Comparison of ENCODE assay signal across 30 mouse cellular contexts in genomic region chr10:117414726-117415125, GRCm38 (mm10). TPM values are rescaled to one million over a fixed set of nuclear protein-coding genes. Genes with fewer than 3 reads are reported as not detected.
A peak's percentile ranks its signal among the peaks of the same experiment; 100 is the strongest.
DNase-seq lines count a peak whose midpoint lies in the region; ATAC-seq and TF ChIP-seq lines count a peak whose summit lies in the region.
"Had no signal": no experiment of that assay in that cellular context is flagged by ENCODE, and none has a peak within 500 bp of the region (broad histone marks: within the 10 kb centered on the region; RNA-seq: fewer than 3 reads in every experiment).

No protein-coding gene starts in this region.

- no peaks in the 10 kb centered on the region for H3K27me3 ChIP-seq in liver, postnatal 0 days (ENCODE audit: insufficient read depth, low read length)
- no peaks in the 10 kb centered on the region for H3K27me3 ChIP-seq in liver, embryonic 11.5 days (replicated peaks; ENCODE audit: control insufficient read depth, insufficient read depth, low read length)
- H3K27me3 ChIP-seq: CH12.LX; embryonic facial prominence, embryonic 15.5 days had no signal

- peaks cover 24% of the 10 kb centered on the region for H3K4me1 ChIP-seq in liver, postnatal 0 days (ENCODE audit: insufficient read depth)
- H3K4me1 ChIP-seq in liver, embryonic 11.5 days (replicated peaks; ENCODE audit: control insufficient read depth, insufficient read depth, low read length): peaks cover 18% of the 10 kb centered on the region

- peak overlapping the region; percentile 87 for H3K27ac ChIP-seq in liver, postnatal 0 days (ENCODE audit: low read depth)
- H3K27ac ChIP-seq in liver, embryonic 11.5 days (ENCODE audit: low read depth, low read length): no peak overlapping the region
- H3K27ac ChIP-seq: embryonic facial prominence, embryonic 13.5 days; embryonic facial prominence, embryonic 15.5 days; forebrain, embryonic 10.5 days; forebrain, embryonic 12.5 days had no signal

- DNase-seq in heart, adult 11 months: peak; percentile 53
- no peak for DNase-seq in heart, adult 9 months (ENCODE audit: low spot score in 2 of 2)
- no peak for DNase-seq in liver, postnatal 0 days
- no peak for DNase-seq in liver, embryonic 11.5 days (ENCODE audit: low spot score)
- peak; percentile 91 for DNase-seq in 3T3-L1 (ENCODE audit: low read depth, low spot score)
- DNase-seq in adipocyte (ENCODE audit: low spot score): peak; percentile 92
- no peak for DNase-seq in layer of hippocampus, postnatal 36 days
- DNase-seq: adrenal gland, adult 2 months; adrenal gland, postnatal 10 days; adrenal gland, postnatal 25 days; B cell, adult 2 months; cerebellum, adult 11 months; cerebellum, adult 18-20 months; cerebellum, adult 8-10 months; cerebellum, adult 9-11 months; cerebellum, postnatal 14 days; cerebellum, postnatal 36 days; embryo, embryonic 11 days had no signal

- ATAC-seq in liver, postnatal 0 days: no peak
- ATAC-seq in liver, embryonic 11.5 days (replicated peaks; ENCODE audit: low FRiP score): no peak
- ATAC-seq: activated CD4-positive, CD25-positive, alpha-beta regulatory T cell, adult 4 months; CD4-positive, CD25-positive, alpha-beta regulatory T cell, adult 4 months; forebrain, embryonic 14.5 days; forebrain, embryonic 16.5 days; Patski had no signal

- 57% methylated on average over 1 of the region's 1 CpGs for WGBS in liver, postnatal 0 days (ENCODE audit: insufficient replicate concordance)
- 59% methylated on average over 1 of the region's 1 CpGs for WGBS in liver, embryonic 11.5 days

- no peaks in the 10 kb centered on the region for H3K36me3 ChIP-seq in liver, postnatal 0 days (replicated peaks; ENCODE audit: insufficient read depth, low read length)
- H3K36me3 ChIP-seq in liver, embryonic 11.5 days (ENCODE audit: control insufficient read depth, insufficient read depth, low read length): no peaks in the 10 kb centered on the region
- H3K36me3 ChIP-seq: embryonic facial prominence, embryonic 13.5 days; embryonic facial prominence, embryonic 15.5 days; forebrain, embryonic 10.5 days; forebrain, embryonic 12.5 days; G1E had no signal

- no peak for TF ChIP-seq CTCF in liver, postnatal 0 days (IDR thresholded peaks at IDR 0.05; ENCODE audit: low read depth)

- no peak overlapping the region for H3K4me3 ChIP-seq in liver, postnatal 0 days (ENCODE audit: low read depth, low read length)
- no peak overlapping the region for H3K4me3 ChIP-seq in liver, embryonic 11.5 days (ENCODE audit: low read depth, low read length)
- H3K4me3 ChIP-seq: embryonic facial prominence, embryonic 13.5 days; embryonic facial prominence, embryonic 15.5 days; erythroblast, embryonic 14.5 days; forebrain, embryonic 10.5 days; forebrain, embryonic 12.5 days had no signal

- H3K4me2 ChIP-seq in liver, postnatal 0 days (ENCODE audit: low read depth, low read length): no peak overlapping the region
- no peak overlapping the region for H3K4me2 ChIP-seq in liver, embryonic 11.5 days
- H3K4me2 ChIP-seq: embryonic facial prominence, embryonic 13.5 days; embryonic facial prominence, embryonic 15.5 days; forebrain, embryonic 12.5 days had no signal

- no peaks in the 10 kb centered on the region for H3K9me3 ChIP-seq in liver, postnatal 0 days (ENCODE audit: low read length)
- no peaks in the 10 kb centered on the region for H3K9me3 ChIP-seq in liver, embryonic 11.5 days (ENCODE audit: control insufficient read depth, low read length)
- H3K9me3 ChIP-seq: embryonic facial prominence, embryonic 13.5 days; embryonic facial prominence, embryonic 15.5 days; forebrain, embryonic 10.5 days; forebrain, embryonic 12.5 days; G1E had no signal

- H3K9ac ChIP-seq in liver, postnatal 0 days (replicated peaks): no peak overlapping the region
- no peak overlapping the region for H3K9ac ChIP-seq in liver, embryonic 11.5 days (ENCODE audit: low read depth, low read length)
- H3K9ac ChIP-seq: embryonic facial prominence, embryonic 13.5 days; embryonic facial prominence, embryonic 15.5 days; forebrain, embryonic 12.5 days had no signal

- TF ChIP-seq EP300 in liver, postnatal 0 days (IDR thresholded peaks at IDR 0.05; ENCODE audit: low read depth): no peak

RNA-seq across cellular contexts. Expression of gene Cpsf6, which starts 34.9 kb away (rescaled TPM):
- polyA plus RNA-seq in liver, postnatal 0 days (2015; fragmentation: Nextera tagmentation; extraction: Ambion mirVana): 34.4 and 38.6 TPM in 2 replicates
- polyA plus RNA-seq in liver, embryonic 11.5 days (2014; fragmentation: Nextera tagmentation; extraction: Ambion mirVana): 135 and 155 TPM in 2 replicates
- 100 to 1,000 TPM; 119 TPM for total RNA-seq in layer of hippocampus, postnatal 36 days (2021)

Comparison
In these comparisons a context has a peak if more than half of its experiments do, and no peak if none do; other contexts are left out.
1. DNase-seq: peak in heart, adult 11 months (single experiment), 3T3-L1 (single experiment) and adipocyte (single experiment); none in heart, adult 9 months (0 of 2), liver, postnatal 0 days (single experiment), liver, embryonic 11.5 days (single experiment) and layer of hippocampus, postnatal 36 days (0 of 2).